Mouse (Mus musculus): ENCODE data around the gene Osbpl8. TPM values are rescaled to one million over a fixed set of nuclear protein-coding genes. Genes with fewer than 3 reads are reported as not detected.
"Not testable (repeated sequence)": the region's sequence is repeated elsewhere in the genome, so short reads cannot be mapped to it uniquely, and the experiment has no call there.

Osbpl8 gene
- 10 to 100 TPM; 72.4 to 74.7 TPM for total RNA-seq (2021)

- DNase-seq = peak; percentile 99
- intact Hi-C loops (cut with DNase I) = no loop called here
Observed at GRCm38 (mm10) chr10:111164304-111165218, at the start of gene Osbpl8. Gene Osbpl8 (plus strand): TSS chr10:111164752.

- intact Hi-C loops (cut with DNase I) = no loop called here
- DNase-seq = no peak
Observed at GRCm38 (mm10) chr10:111117198-111117845, 47.2 kb upstream of the Osbpl8 start.

GRCm38 (mm10) chr10:111118292-111118691 lies 46.3 kb upstream of the Osbpl8 start:
- no peak for DNase-seq
- intact Hi-C loops (cut with DNase I) = no loop called here

- intact Hi-C loops (cut with DNase I) = no loop called here
- DNase-seq = no peak
Observed at GRCm38 (mm10) chr10:111118991-111119650, 45.4 kb upstream of the Osbpl8 start.

- DNase-seq = no peak
- intact Hi-C loops (cut with DNase I) = loop anchor here (10.0 kb wide), 1 partner anchor 155 kb away; no protein-coding TSS in a partner anchor
Observed at GRCm38 (mm10) chr10:111119756-111120155, 44.8 kb upstream of the Osbpl8 start.

GRCm38 (mm10) chr10:111122864-111123398 lies 41.6 kb upstream of the Osbpl8 start:
- intact Hi-C loops (cut with DNase I) = loop anchor here (10.0 kb wide), 1 partner anchor 152 kb away; no protein-coding TSS in a partner anchor
- DNase-seq = no peak

GRCm38 (mm10) chr10:111124175-111124574 lies 40.4 kb upstream of the Osbpl8 start:
- intact Hi-C loops (cut with DNase I) = loop anchor here (10.0 kb wide), 1 partner anchor 151 kb away; no protein-coding TSS in a partner anchor
- no peak for DNase-seq

- DNase-seq = no peak
- intact Hi-C loops (cut with DNase I) = loop anchor here (10.0 kb wide), 1 partner anchor 150 kb away; no protein-coding TSS in a partner anchor
Observed at GRCm38 (mm10) chr10:111124767-111125315, 39.7 kb upstream of the Osbpl8 start.

- intact Hi-C loops (cut with DNase I) = loop anchor here (10.0 kb wide), 1 partner anchor 147 kb away; no protein-coding TSS in a partner anchor
- DNase-seq = no peak
Observed at GRCm38 (mm10) chr10:111127388-111127787, 37.2 kb upstream of the Osbpl8 start.

- DNase-seq = no peak
- intact Hi-C loops (cut with DNase I) = loop anchor here (10.0 kb wide), 1 partner anchor 146 kb away; no protein-coding TSS in a partner anchor
Observed at GRCm38 (mm10) chr10:111128493-111128892, 36.1 kb upstream of the Osbpl8 start.

- DNase-seq = no peak
- intact Hi-C loops (cut with DNase I) = loop anchor here (10.0 kb wide), 2 partner anchors 145 to 365 kb away; no protein-coding TSS in a partner anchor
Observed at GRCm38 (mm10) chr10:111129867-111130620, 34.5 kb upstream of the Osbpl8 start.

GRCm38 (mm10) chr10:111130872-111131271 lies 33.7 kb upstream of the Osbpl8 start:
- DNase-seq = no peak
- intact Hi-C loops (cut with DNase I) = loop anchor here (10.0 kb wide), 1 partner anchor 364 kb away; no protein-coding TSS in a partner anchor

GRCm38 (mm10) chr10:111133271-111133670 lies 31.3 kb upstream of the Osbpl8 start:
- no peak for DNase-seq
- intact Hi-C loops (cut with DNase I) = loop anchor here (10.0 kb wide), 1 partner anchor 362 kb away; no protein-coding TSS in a partner anchor

GRCm38 (mm10) chr10:111133936-111134335 lies 30.6 kb upstream of the Osbpl8 start:
- DNase-seq = no peak
- intact Hi-C loops (cut with DNase I) = loop anchor here (10.0 kb wide), 1 partner anchor 361 kb away; no protein-coding TSS in a partner anchor

- intact Hi-C loops (cut with DNase I) = loop anchor here (10.0 kb wide), 1 partner anchor 360 kb away; no protein-coding TSS in a partner anchor
- no peak for DNase-seq
Observed at GRCm38 (mm10) chr10:111134412-111134957, 30.1 kb upstream of the Osbpl8 start.

GRCm38 (mm10) chr10:111136306-111136705 lies 28.2 kb upstream of the Osbpl8 start:
- intact Hi-C loops (cut with DNase I) = loop anchor here (10.0 kb wide), 1 partner anchor 358 kb away; no protein-coding TSS in a partner anchor
- not testable (repeated sequence) for DNase-seq

GRCm38 (mm10) chr10:111137905-111138304 lies 26.6 kb upstream of the Osbpl8 start:
- intact Hi-C loops (cut with DNase I) = loop anchor here (10.0 kb wide), 1 partner anchor 357 kb away; no protein-coding TSS in a partner anchor
- DNase-seq = no peak

GRCm38 (mm10) chr10:111139170-111139569 lies 25.4 kb upstream of the Osbpl8 start:
- intact Hi-C loops (cut with DNase I) = loop anchor here (10.0 kb wide), 1 partner anchor 356 kb away; no protein-coding TSS in a partner anchor
- DNase-seq = no peak

Measured in left cerebral cortex, postnatal 4 days (tissue).